Mouse (Mus musculus): ENCODE data around the gene Osgepl1. TPM values are rescaled to one million over a fixed set of nuclear protein-coding genes. Genes with fewer than 3 reads are reported as not detected.
"Not testable (repeated sequence)": the region's sequence is repeated elsewhere in the genome, so short reads cannot be mapped to it uniquely, and the experiment has no call there.

The Osgepl1 gene
- total RNA-seq (2014; rRNA removed) (13.5 and 17.2 TPM in 2 replicates), polyA plus RNA-seq (2015; fragmentation: Nextera tagmentation; extraction: Ambion mirVana) (18.6 and 21.4 TPM in 2 replicates)

- peak within 1 kb of the TSS; percentile 72 for H3K4me3 ChIP-seq (ENCODE audit: low read depth, low read length)
- ATAC-seq (peak; percentile 99), DNase-seq (peak; percentile 93)
- WGBS: 2% methylated on average over 27 of the region's 27 CpGs
- no peaks in the 10 kb centered on the region for H3K27me3 ChIP-seq (ENCODE audit: insufficient read depth, low read length)
- H3K4me2 ChIP-seq (ENCODE audit: low read depth): peak within 1 kb of the TSS; percentile 62
- TF ChIP-seq CTCF (IDR thresholded peaks at IDR 0.05; ENCODE audit: low read depth): peak; percentile 56
- peak within 1 kb of the TSS; percentile 78 for H3K27ac ChIP-seq (ENCODE audit: low read depth, low read length)
- H3K9ac ChIP-seq: peak within 1 kb of the TSS; percentile 70
- no peaks in the 10 kb centered on the region for H3K9me3 ChIP-seq (ENCODE audit: low read length)
- 0 out of 2 replicates have a peak, but pooled peaks cover 6% of the 10 kb centered on the region for H3K4me1 ChIP-seq (ENCODE audit: insufficient read depth)
- peaks cover 6% of the 10 kb centered on the region; the same call in 1 of the 2 replicates for H3K36me3 ChIP-seq (ENCODE audit: insufficient read depth)
Measured at GRCm38 (mm10) chr1:53312989-53313967, at the start of gene Osgepl1. Osgepl1 (plus strand) TSS chr1:53313624.

- ATAC-seq; H3K4me3 ChIP-seq (ENCODE audit: low read depth, low read length); H3K4me2 ChIP-seq (ENCODE audit: low read depth); H3K27me3 ChIP-seq (ENCODE audit: insufficient read depth, low read length); DNase-seq; H3K36me3 ChIP-seq (ENCODE audit: insufficient read depth); H3K27ac ChIP-seq (ENCODE audit: low read depth, low read length); H3K4me1 ChIP-seq (ENCODE audit: insufficient read depth); H3K9me3 ChIP-seq (ENCODE audit: low read length); H3K9ac ChIP-seq: not testable (repeated sequence)
Measured at GRCm38 (mm10) chr1:53264958-53265612, 48.3 kb upstream of the Osgepl1 start.

- Histone ChIP-seq H3K27me3 (ENCODE audit: insufficient read depth, low read length) (no peaks in the 10 kb centered on the region), H3K4me3 (ENCODE audit: low read depth, low read length) (no peak overlapping the region), H3K36me3 (ENCODE audit: insufficient read depth) (no peaks in the 10 kb centered on the region), H3K9me3 (ENCODE audit: low read length) (no peaks in the 10 kb centered on the region), H3K4me1 (ENCODE audit: insufficient read depth) (no peaks in the 10 kb centered on the region), H3K4me2 (ENCODE audit: low read depth) (no peak overlapping the region), H3K9ac (no peak overlapping the region), H3K27ac (ENCODE audit: low read depth, low read length) (no peak overlapping the region)
- 96% methylated on average over 3 of the region's 3 CpGs for WGBS
- DNase-seq (no peak), ATAC-seq (no peak)
- no peak for TF ChIP-seq CTCF (IDR thresholded peaks at IDR 0.05; ENCODE audit: low read depth)
Measured at GRCm38 (mm10) chr1:53269901-53270300, 43.5 kb upstream of the Osgepl1 start.

- ATAC-seq: peak; percentile 40; the same call in 1 of the 2 replicates
- Histone ChIP-seq H3K4me3 (ENCODE audit: low read depth, low read length) (no peak overlapping the region), H3K36me3 (ENCODE audit: insufficient read depth) (no peaks in the 10 kb centered on the region), H3K4me2 (ENCODE audit: low read depth) (no peak overlapping the region), H3K9me3 (ENCODE audit: low read length) (no peaks in the 10 kb centered on the region), H3K27ac (ENCODE audit: low read depth, low read length) (no peak overlapping the region), H3K9ac (no peak overlapping the region), H3K27me3 (ENCODE audit: insufficient read depth, low read length) (no peaks in the 10 kb centered on the region), H3K4me1 (ENCODE audit: insufficient read depth) (no peaks in the 10 kb centered on the region)
- peak; percentile 59 for DNase-seq
- TF ChIP-seq CTCF (IDR thresholded peaks at IDR 0.05; ENCODE audit: low read depth): peak; percentile 76
Measured at GRCm38 (mm10) chr1:53272646-53273045, 40.8 kb upstream of the Osgepl1 start.

GRCm38 (mm10) chr1:53291197-53291596 is 22.2 kb upstream of the Osgepl1 start:
- ATAC-seq: no peak
- H3K9ac ChIP-seq: no peak overlapping the region
- DNase-seq: no peak
- H3K4me1 ChIP-seq (ENCODE audit: insufficient read depth): no peaks in the 10 kb centered on the region
- no peaks in the 10 kb centered on the region for H3K36me3 ChIP-seq (ENCODE audit: insufficient read depth)
- H3K9me3 ChIP-seq (ENCODE audit: low read length): no peaks in the 10 kb centered on the region
- H3K27ac ChIP-seq (ENCODE audit: low read depth, low read length): no peak overlapping the region
- H3K4me2 ChIP-seq (ENCODE audit: low read depth): no peak overlapping the region
- no peak overlapping the region for H3K4me3 ChIP-seq (ENCODE audit: low read depth, low read length)
- no peak for TF ChIP-seq CTCF (IDR thresholded peaks at IDR 0.05; ENCODE audit: low read depth)
- H3K27me3 ChIP-seq (ENCODE audit: insufficient read depth, low read length): no peaks in the 10 kb centered on the region
- WGBS: 88% methylated on average over 3 of the region's 3 CpGs

- peak; percentile 33; the same call in 1 of the 2 replicates for TF ChIP-seq CTCF (IDR thresholded peaks at IDR 0.05; ENCODE audit: low read depth)
- H3K27ac ChIP-seq (ENCODE audit: low read depth, low read length): peak within 1 kb of the TSS; percentile 66
- peak within 1 kb of the TSS; percentile 91 for H3K4me3 ChIP-seq (ENCODE audit: low read depth, low read length)
- H3K9ac ChIP-seq: peak within 1 kb of the TSS; percentile 69
- no peaks in the 10 kb centered on the region for H3K9me3 ChIP-seq (ENCODE audit: low read length)
- peak within 1 kb of the TSS; percentile 69 for H3K4me2 ChIP-seq (ENCODE audit: low read depth)
- WGBS: 1% methylated on average over 66 of the region's 66 CpGs
- H3K4me1 ChIP-seq (ENCODE audit: insufficient read depth): no peaks in the 10 kb centered on the region; the same call in 1 of the 2 replicates
- peak; percentile 99 for ATAC-seq
- no peaks in the 10 kb centered on the region for H3K36me3 ChIP-seq (ENCODE audit: insufficient read depth)
- peak; percentile 97 for DNase-seq
- no peaks in the 10 kb centered on the region for H3K27me3 ChIP-seq (ENCODE audit: insufficient read depth, low read length)
Measured at GRCm38 (mm10) chr1:53296581-53297383, 16.6 kb upstream of the Osgepl1 start, which contains the start of the genes Pms1, Ormdl1 and Gm28778. Pms1 (minus strand) TSS chr1:53297018. Ormdl1 (plus strand) TSS chr1:53297095. Gm28778 (plus strand) TSS chr1:53297111.
